Mouse (Mus musculus): Measurements from ENCODE around the gene Smg6. TPM values are rescaled to one million over a fixed set of nuclear protein-coding genes. Genes with fewer than 3 reads are reported as not detected.

Gene Smg6
- polyA plus RNA-seq, 1 experiment from 2014 or later = 21.3 TPM

DNA sequence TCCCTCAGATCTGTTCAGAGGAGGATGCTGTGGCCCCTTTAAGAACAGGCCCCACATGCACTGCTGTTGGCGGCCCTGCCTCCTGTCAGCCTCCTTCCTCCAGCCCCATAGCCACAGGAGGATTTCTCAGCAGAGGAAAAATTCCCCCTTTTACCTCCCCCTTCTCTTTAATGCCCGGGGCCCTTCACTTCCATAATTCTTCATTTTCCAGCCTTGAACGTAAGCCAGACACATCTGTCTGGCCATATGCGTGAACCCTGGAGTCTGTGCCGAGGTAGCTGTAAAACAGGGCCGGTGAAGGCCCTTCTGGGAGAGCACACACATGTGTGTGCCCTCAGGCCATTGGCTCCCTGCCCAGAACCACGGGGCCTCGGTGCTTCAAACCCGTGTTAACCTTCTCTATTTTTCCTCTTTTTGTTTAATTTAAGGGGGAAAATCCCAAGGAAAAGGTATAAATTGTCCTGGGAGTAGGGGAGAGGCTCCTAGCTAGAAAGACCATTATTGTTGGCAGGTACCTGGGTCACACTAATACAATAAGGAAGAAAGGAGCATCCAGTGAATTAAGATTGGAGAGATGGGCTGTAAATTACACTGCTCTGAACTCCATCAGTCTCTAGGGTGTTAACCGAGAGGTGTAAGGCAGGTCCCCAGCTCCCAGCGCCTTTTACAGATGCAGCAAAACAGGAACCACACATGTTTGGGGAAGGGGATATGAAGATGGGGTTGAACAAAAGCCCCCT lies 221.7 kb downstream of the Smg6 start:
- Histone ChIP-seq H3K4me2 (replicated peaks) (peak overlapping the region; percentile 35), H3K27ac (peak overlapping the region; percentile 71), H3K36me3 (peaks cover 28% of the 10 kb centered on the region), H3K4me3 (no peak overlapping the region), H3K9ac (no peak overlapping the region), H3K27me3 (replicated peaks) (no peaks in the 10 kb centered on the region), H3K9me3 (no peaks in the 10 kb centered on the region), H3K4me1 (peaks cover 24% of the 10 kb centered on the region)
- 32% methylated on average over 11 of the region's 11 CpGs for WGBS
- peak; percentile 87 for ATAC-seq (ENCODE audit: low FRiP score, low read depth)

- peak; percentile 85 for ATAC-seq (ENCODE audit: low FRiP score, low read depth)
Observed at GRCm38 (mm10) chr11:75147846-75148168, 222.2 kb downstream of the Smg6 start.

GRCm38 (mm10) chr11:75148332-75149035 lies 222.9 kb downstream of the Smg6 start:
- no peak for ATAC-seq (ENCODE audit: low FRiP score, low read depth)
- H3K27ac ChIP-seq = peak overlapping the region; percentile 71

More at GRCm38 (mm10) chr11:75147846-75148168, 222.2 kb downstream of the Smg6 start:
- Histone ChIP-seq H3K27me3 (replicated peaks) (no peaks in the 10 kb centered on the region), H3K9me3 (no peaks in the 10 kb centered on the region), H3K27ac (peak overlapping the region; percentile 71), H3K4me2 (replicated peaks) (peak overlapping the region; percentile 35), H3K36me3 (peaks cover 24% of the 10 kb centered on the region), H3K4me1 (peaks cover 24% of the 10 kb centered on the region), H3K4me3 (no peak overlapping the region), H3K9ac (no peak overlapping the region)
- WGBS = 40% methylated on average over 3 of the region's 3 CpGs

GRCm38 (mm10) chr11:75150346-75150745 lies 224.7 kb downstream of the Smg6 start:
- WGBS = 90% methylated on average over 1 of the region's 1 CpGs
- no peak overlapping the region for H3K27ac ChIP-seq

More at GRCm38 (mm10) chr11:75148332-75149035, 222.9 kb downstream of the Smg6 start:
- H3K27me3 ChIP-seq (replicated peaks) = no peaks in the 10 kb centered on the region
- H3K4me2 ChIP-seq (replicated peaks) = peak overlapping the region; percentile 35
- H3K9me3 ChIP-seq = no peaks in the 10 kb centered on the region
- H3K36me3 ChIP-seq = peaks cover 24% of the 10 kb centered on the region
- WGBS = 91% methylated on average over 10 of the region's 11 CpGs
- H3K4me3 ChIP-seq = no peak overlapping the region
- H3K4me1 ChIP-seq = peaks cover 24% of the 10 kb centered on the region
- no peak overlapping the region for H3K9ac ChIP-seq

DNA sequence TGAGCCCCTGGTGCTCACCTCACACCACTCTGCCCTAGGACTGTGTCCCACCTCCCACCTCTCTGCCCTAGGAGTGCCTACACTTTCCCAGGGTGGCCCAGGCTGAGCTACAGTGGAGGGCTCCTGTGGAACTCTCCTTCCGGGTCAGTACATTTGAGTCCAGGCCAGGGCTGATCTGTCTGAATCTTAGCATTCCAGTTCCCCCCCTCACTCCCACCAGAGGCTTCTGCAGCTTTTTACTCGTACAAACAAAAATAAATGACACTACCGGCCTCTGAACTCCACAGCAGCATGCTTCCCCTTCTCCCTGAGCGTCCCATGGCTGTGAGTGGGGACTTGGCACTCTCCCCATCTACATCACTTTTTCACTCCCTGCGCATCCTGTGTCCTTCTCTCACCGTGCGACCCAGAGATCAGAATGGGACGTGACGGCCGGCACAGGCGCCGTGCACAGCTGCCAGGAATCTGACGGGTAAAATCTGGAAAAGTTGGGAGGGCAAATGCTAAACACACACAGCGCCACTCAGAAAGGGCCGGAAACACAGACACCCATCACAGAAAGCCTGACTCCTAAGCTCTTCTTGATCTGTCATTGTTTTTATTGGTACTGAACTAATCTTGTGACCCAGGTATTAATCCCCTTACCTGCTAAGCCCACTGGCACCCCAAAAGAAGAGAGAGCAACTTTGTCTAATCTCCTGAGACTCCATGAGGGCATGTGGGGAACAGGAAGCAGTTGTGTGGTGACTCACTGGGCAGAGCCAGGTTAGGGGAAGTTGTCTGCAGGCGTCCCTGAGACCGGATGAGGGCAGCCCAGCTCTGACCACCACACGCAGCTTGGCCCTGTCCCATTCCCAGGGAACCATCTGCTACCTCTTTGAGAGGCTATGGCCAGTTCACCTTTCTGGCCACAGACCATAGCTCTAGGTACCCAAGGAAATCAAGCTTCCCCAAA lies 227.3 kb downstream of the Smg6 start:
- ATAC-seq (ENCODE audit: low FRiP score, low read depth) = no peak
- H3K27me3 ChIP-seq (replicated peaks) = no peaks in the 10 kb centered on the region
- no peak overlapping the region for H3K27ac ChIP-seq
- H3K9ac ChIP-seq = no peak overlapping the region
- H3K4me2 ChIP-seq (replicated peaks) = no peak overlapping the region
- H3K36me3 ChIP-seq = peaks cover 18% of the 10 kb centered on the region
- no peaks in the 10 kb centered on the region for H3K9me3 ChIP-seq
- no peak overlapping the region for H3K4me3 ChIP-seq
- WGBS = 85% methylated on average over 18 of the region's 18 CpGs
- peaks cover 17% of the 10 kb centered on the region for H3K4me1 ChIP-seq

More at GRCm38 (mm10) chr11:75150346-75150745, 224.7 kb downstream of the Smg6 start:
- Histone ChIP-seq H3K9me3 (no peaks in the 10 kb centered on the region), H3K4me1 (peaks cover 24% of the 10 kb centered on the region), H3K4me2 (replicated peaks) (no peak overlapping the region), H3K9ac (no peak overlapping the region), H3K36me3 (peaks cover 15% of the 10 kb centered on the region; the same call in 1 of the 2 replicates), H3K4me3 (no peak overlapping the region), H3K27me3 (replicated peaks) (no peaks in the 10 kb centered on the region)
- ATAC-seq (ENCODE audit: low FRiP score, low read depth) = no peak

DNA sequence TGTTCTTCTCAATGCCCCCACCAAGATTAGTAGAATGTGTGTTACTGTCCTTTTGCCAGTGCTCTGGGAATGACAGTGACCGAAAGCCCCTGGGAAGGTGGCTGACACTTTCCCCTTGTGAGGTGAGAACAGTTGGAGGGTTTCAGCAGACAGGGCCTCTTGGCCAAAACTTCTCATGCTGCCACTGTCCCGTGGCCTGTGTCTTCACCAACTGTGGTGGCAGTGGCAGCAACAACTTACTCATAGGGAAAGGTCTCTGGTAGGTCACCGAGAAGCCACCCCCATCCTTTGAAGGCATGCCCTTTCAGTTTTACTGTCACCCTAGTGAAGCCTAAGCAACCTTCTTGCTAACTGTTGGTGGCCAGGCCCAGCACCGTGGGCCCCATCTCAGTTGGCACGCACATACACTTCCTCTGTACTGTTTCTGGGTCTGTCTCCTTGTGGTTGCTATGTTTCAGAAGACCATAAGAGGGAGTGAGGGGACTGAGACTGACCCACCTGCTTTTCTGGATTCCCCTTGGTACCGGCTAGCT lies 228.5 kb downstream of the Smg6 start:
- no peaks in the 10 kb centered on the region for H3K9me3 ChIP-seq
- no peak overlapping the region for H3K9ac ChIP-seq
- no peaks in the 10 kb centered on the region for H3K27me3 ChIP-seq (replicated peaks)
- no peak overlapping the region for H3K27ac ChIP-seq
- 79% methylated on average over 6 of the region's 6 CpGs for WGBS
- no peak for ATAC-seq (ENCODE audit: low FRiP score, low read depth)
- no peak overlapping the region for H3K4me2 ChIP-seq (replicated peaks)
- no peak overlapping the region for H3K4me3 ChIP-seq
- H3K4me1 ChIP-seq = 0 out of 2 replicates have a peak, but pooled peaks cover 6% of the 10 kb centered on the region
- H3K36me3 ChIP-seq = peaks cover 25% of the 10 kb centered on the region

- no peak overlapping the region for H3K4me3 ChIP-seq
- H3K4me2 ChIP-seq (replicated peaks) = no peak overlapping the region
- H3K27me3 ChIP-seq (replicated peaks) = no peaks in the 10 kb centered on the region
- WGBS = 78% methylated on average over 6 of the region's 6 CpGs
- no peaks in the 10 kb centered on the region for H3K9me3 ChIP-seq
- peaks cover 36% of the 10 kb centered on the region for H3K36me3 ChIP-seq
- no peak overlapping the region for H3K9ac ChIP-seq
- ATAC-seq (ENCODE audit: low FRiP score, low read depth) = no peak
- no peak overlapping the region for H3K27ac ChIP-seq
- H3K4me1 ChIP-seq = 0 out of 2 replicates have a peak, but pooled peaks cover 6% of the 10 kb centered on the region
Observed at GRCm38 (mm10) chr11:75155985-75156384, 230.4 kb downstream of the Smg6 start.

DNA sequence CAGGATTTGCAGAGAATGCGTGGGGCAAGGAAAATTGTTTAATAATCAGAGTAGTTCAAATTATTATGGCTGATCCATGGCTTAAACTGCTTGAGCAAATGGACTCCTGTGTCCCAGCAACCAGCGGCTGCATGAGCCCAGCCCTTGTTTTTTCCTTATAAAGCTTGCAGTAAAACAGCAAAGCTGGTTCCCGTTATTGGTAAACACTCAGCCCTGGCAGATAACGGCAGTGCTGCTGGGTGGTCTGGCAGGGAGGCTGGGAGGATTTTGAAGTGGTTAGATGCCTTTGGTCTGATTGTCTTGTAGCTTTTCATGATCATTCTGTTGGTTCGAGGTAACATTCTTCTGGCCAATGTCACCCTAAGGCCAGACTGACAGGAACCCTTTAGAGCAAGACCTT lies 230.8 kb downstream of the Smg6 start:
- 0 out of 2 replicates have a peak, but pooled peaks cover 6% of the 10 kb centered on the region for H3K4me1 ChIP-seq
- H3K27me3 ChIP-seq (replicated peaks) = no peaks in the 10 kb centered on the region
- no peak overlapping the region for H3K4me2 ChIP-seq (replicated peaks)
- H3K27ac ChIP-seq = no peak overlapping the region
- H3K9me3 ChIP-seq = no peaks in the 10 kb centered on the region
- H3K36me3 ChIP-seq = peaks cover 37% of the 10 kb centered on the region
- H3K9ac ChIP-seq = no peak overlapping the region
- no peak for ATAC-seq (ENCODE audit: low FRiP score, low read depth)
- 87% methylated on average over 5 of the region's 5 CpGs for WGBS
- H3K4me3 ChIP-seq = no peak overlapping the region

DNA sequence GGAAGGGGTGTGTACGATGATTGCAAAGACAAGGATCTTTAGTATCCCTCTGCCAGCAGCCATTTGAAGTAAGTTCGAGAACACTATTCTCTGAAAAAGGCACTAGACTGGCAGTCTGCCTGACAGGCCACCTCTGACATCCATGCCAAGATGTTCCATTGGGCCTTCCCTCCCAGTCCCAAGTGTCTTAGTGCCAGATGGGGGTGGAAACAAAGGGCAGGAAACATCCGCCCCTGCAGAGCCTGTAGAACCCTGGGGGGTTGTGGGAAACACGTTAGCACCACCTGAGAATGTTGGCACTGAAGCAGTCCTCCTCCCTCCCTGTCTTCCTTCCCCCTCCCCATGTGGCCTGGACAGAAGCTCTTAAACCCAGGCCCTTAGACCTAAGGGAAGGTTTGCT lies 231.4 kb downstream of the Smg6 start:
- Histone ChIP-seq H3K27me3 (replicated peaks) (no peaks in the 10 kb centered on the region), H3K36me3 (peaks cover 40% of the 10 kb centered on the region), H3K27ac (no peak overlapping the region), H3K9me3 (no peaks in the 10 kb centered on the region), H3K9ac (no peak overlapping the region), H3K4me1 (0 out of 2 replicates have a peak, but pooled peaks cover 6% of the 10 kb centered on the region), H3K4me3 (no peak overlapping the region), H3K4me2 (replicated peaks) (no peak overlapping the region)
- ATAC-seq (ENCODE audit: low FRiP score, low read depth) = no peak
- 61% methylated on average over 4 of the region's 4 CpGs for WGBS

DNA sequence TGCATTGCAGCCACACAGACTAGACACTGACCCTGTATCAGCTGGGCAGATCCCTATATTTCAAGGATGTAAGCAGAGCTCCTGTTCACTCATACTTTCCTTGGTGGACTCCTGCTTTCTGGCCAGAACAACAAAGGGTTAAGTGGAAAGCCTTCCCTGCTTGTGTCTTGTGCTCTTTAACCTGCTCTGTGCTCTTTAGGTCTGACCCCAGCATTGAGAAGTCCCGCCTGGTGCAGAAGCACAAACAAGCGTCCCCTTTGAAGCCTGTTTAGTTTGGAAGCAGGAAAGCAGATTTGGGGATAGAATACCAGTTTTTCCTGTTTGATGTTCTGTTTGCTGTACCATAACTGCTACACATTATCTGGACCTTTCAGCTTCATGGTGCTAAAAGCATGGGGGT lies 232.3 kb downstream of the Smg6 start:
- Histone ChIP-seq H3K9me3 (no peaks in the 10 kb centered on the region), H3K27me3 (replicated peaks) (peaks cover 7% of the 10 kb centered on the region), H3K36me3 (peaks cover 47% of the 10 kb centered on the region), H3K9ac (no peak overlapping the region), H3K4me2 (replicated peaks) (no peak overlapping the region), H3K4me3 (no peak overlapping the region), H3K27ac (no peak overlapping the region), H3K4me1 (0 out of 2 replicates have a peak, but pooled peaks cover 6% of the 10 kb centered on the region)
- WGBS = 50% methylated on average over 2 of the region's 2 CpGs
- ATAC-seq (ENCODE audit: low FRiP score, low read depth) = no peak

DNA sequence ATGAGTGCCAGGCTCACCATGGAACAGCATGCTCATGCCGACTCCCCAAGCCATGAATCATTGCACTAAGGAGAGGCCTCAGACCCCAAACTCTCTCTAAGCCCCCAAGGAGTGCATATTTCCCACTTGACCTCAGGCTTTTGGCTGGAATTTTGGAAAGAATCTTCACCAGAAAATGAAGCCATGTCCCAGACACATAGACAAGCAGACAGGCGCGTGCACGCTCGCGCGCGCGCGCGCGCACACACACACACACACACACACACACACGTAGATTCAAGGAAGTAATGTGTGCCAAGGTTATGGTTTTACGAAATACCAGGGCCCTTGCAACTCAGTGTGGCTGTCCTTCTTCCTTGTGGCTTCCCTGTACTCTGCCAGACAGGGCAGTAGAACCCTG lies 232.8 kb downstream of the Smg6 start:
- Histone ChIP-seq H3K36me3 (peaks cover 47% of the 10 kb centered on the region), H3K9ac (no peak overlapping the region), H3K9me3 (no peaks in the 10 kb centered on the region), H3K27ac (no peak overlapping the region), H3K4me2 (replicated peaks) (no peak overlapping the region), H3K27me3 (replicated peaks) (peaks cover 12% of the 10 kb centered on the region), H3K4me1 (0 out of 2 replicates have a peak, but pooled peaks cover 6% of the 10 kb centered on the region), H3K4me3 (no peak overlapping the region)
- ATAC-seq (ENCODE audit: low FRiP score, low read depth) = no peak
- 95% methylated on average over 14 of the region's 14 CpGs for WGBS
